Mouse (Mus musculus) ES-E14 (cell line): Measurements from ENCODE around the gene Tas2r134. TPM values are rescaled to one million over a fixed set of nuclear protein-coding genes. Genes with fewer than 3 reads are reported as not detected.

Experiments
- DNase-seq: peaks from one replicate; pipeline ENCODE4 v3.0.0-alpha.2; 2013; ENCODE audit warnings: low read depth, low spot score
- H3K27ac ChIP-seq: 2 replicates; pipeline ENCODE4 v1.5.1; 2012; ENCODE audit warnings: low read depth, mild to moderate bottlenecking, low read length, moderate library complexity, mixed read lengths; ENCODE audit not compliant: poor library complexity, insufficient read depth, severe bottlenecking
- H3K36me3 ChIP-seq: 2 replicates; pipeline ENCODE4 v1.6.1; 2012; ENCODE audit warnings: mild to moderate bottlenecking, low read length, moderate library complexity, mixed read lengths; ENCODE audit not compliant: control insufficient read depth, poor library complexity, insufficient read depth, severe bottlenecking
- H3K4me1 ChIP-seq, 2 experiments: fragments of 150-350 bp in 1 of 2; sonication (generic) in 1 of 2; 2 replicates each; pipeline ENCODE4 v1.6.1; 2012; ENCODE audit warnings: low read length in 2 of 2, mild to moderate bottlenecking in 1 of 2, mixed read lengths in 1 of 2; ENCODE audit not compliant: control insufficient read depth in 2 of 2, insufficient read depth in 2 of 2, poor library complexity in 1 of 2
- H3K4me3 ChIP-seq, 2 experiments: fragments of 150-350 bp in 1 of 2; sonication (generic) in 1 of 2; 2 replicates each; pipeline ENCODE4 v1.5.1; 2012; ENCODE audit warnings: low read length in 2 of 2, low read depth in 1 of 2, mild to moderate bottlenecking in 1 of 2, mixed read lengths in 1 of 2; ENCODE audit not compliant: insufficient read depth in 1 of 2, poor library complexity in 1 of 2, severe bottlenecking in 1 of 2
- H3K9ac ChIP-seq: 2 replicates; pipeline ENCODE4 v1.6.1; 2012; ENCODE audit warnings: low read depth, mild to moderate bottlenecking, low read length, mixed read lengths; ENCODE audit not compliant: poor library complexity, insufficient read depth, severe bottlenecking
- H3K9me3 ChIP-seq: fragments of 150-350 bp; sonication (generic); 2 replicates; pipeline ENCODE4 v1.6.1; 2012; ENCODE audit warnings: low read depth, mild to moderate bottlenecking, low read length; ENCODE audit not compliant: control insufficient read depth, insufficient read depth
- CHD2 ChIP-seq: IDR thresholded peaks from 2 replicates; pipeline ENCODE4 v1.6.1; 2014; ENCODE audit warnings: mild to moderate bottlenecking, low read depth, low read length, inconsistent platforms
- HCFC1 ChIP-seq: IDR thresholded peaks from 2 replicates; pipeline ENCODE4 v1.6.1; 2012; ENCODE audit warnings: low read length, inconsistent platforms, borderline replicate concordance; ENCODE audit not compliant: insufficient read depth
- MAFK ChIP-seq: IDR thresholded peaks from 2 replicates; pipeline ENCODE4 v1.6.1; 2014; ENCODE audit warnings: mild to moderate bottlenecking, low read depth, low read length, inconsistent platforms; ENCODE audit not compliant: insufficient read depth
- ZC3H11A ChIP-seq: IDR thresholded peaks from 2 replicates; pipeline ENCODE4 v1.6.1; 2012; ENCODE audit warnings: low read depth, mild to moderate bottlenecking, inconsistent platforms, low read length, borderline replicate concordance
- ZNF384 ChIP-seq: IDR thresholded peaks from 2 replicates; pipeline ENCODE4 v1.6.1; 2012; ENCODE audit warnings: low read depth, low read length, inconsistent platforms
- in situ Hi-C, 2 experiments: fragments of 600-800 bp; cut with MboI; formaldehyde crosslinking; loops; one replicate each; pipeline ENCODE4 v1.15.1; 2025; ENCODE audit warnings: low sequenced_read_pairs in 2 of 2, inconsistent platforms in 1 of 2; ENCODE audit not compliant: unreplicated experiment in 2 of 2
- total RNA-seq: library from RNA; depleted of rRNA; stranded (reverse); fragments of 300-350 nt; gene quantifications from 2 replicates; pipeline ENCODE4 v1.2.3, GENCODE M21; 2012; rRNA removed

The Tas2r134 gene
- not detected in 2 replicates for total RNA-seq

DNA sequence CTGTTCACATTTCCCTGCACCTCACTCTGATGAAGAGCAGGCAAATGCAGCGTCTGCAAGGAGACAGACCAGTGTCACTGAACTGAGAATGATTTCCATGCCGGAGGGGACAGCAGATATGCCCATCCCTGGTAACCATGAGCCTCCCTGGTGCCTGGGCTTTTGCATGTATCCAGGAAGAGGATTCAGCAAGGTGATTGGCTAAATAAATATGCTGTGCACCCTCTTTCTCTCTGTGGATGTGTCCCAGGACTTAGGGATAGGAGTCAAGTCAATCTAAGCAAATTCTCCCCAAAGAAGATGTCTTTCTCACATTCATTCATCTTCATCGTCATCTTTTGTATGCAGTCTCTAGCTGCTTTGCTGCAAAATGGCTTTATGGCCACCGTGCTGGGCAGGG lies at the start of gene Tas2r134:
Tas2r134 (plus strand) TSS at position 301 of the 400 bp plus-strand sequence.
- in situ Hi-C loops: no loop called here
- Histone ChIP-seq H3K9ac (no peak within 1 kb of the TSS), H3K27ac (no peak within 1 kb of the TSS), H3K36me3 (no peaks in the 10 kb centered on the region), H3K9me3 (no peaks in the 10 kb centered on the region), H3K4me1 (no peaks in the 10 kb centered on the region), H3K4me3 (no peak within 1 kb of the TSS)
- DNase-seq: no peak
- no peak for TF ChIP-seq ZNF384

DNA sequence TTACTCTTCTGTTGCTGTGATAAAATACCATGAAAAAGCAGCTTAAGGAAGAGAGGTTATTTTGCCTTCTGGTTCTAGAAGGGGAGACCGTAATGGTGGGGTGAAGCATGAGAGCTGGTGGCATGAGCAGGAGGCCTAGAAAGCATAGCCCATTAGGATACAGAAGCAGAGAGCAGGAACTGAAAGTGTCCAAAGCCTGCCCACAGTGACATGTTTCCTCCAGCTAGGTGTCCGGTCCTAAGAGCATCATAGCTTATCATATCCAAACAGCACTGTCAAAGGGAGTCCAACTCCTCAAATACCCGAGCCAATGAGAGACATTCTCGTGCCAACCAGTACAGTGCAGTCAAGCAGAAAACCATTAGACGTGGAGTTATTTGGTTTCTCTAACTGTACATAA lies 47.5 kb upstream of the Tas2r134 start:
- TF ChIP-seq CHD2: no peak
- no peak for TF ChIP-seq ZNF384
- no peak for TF ChIP-seq MAFK
- no peak for DNase-seq
- in situ Hi-C loops: no loop called here

DNA sequence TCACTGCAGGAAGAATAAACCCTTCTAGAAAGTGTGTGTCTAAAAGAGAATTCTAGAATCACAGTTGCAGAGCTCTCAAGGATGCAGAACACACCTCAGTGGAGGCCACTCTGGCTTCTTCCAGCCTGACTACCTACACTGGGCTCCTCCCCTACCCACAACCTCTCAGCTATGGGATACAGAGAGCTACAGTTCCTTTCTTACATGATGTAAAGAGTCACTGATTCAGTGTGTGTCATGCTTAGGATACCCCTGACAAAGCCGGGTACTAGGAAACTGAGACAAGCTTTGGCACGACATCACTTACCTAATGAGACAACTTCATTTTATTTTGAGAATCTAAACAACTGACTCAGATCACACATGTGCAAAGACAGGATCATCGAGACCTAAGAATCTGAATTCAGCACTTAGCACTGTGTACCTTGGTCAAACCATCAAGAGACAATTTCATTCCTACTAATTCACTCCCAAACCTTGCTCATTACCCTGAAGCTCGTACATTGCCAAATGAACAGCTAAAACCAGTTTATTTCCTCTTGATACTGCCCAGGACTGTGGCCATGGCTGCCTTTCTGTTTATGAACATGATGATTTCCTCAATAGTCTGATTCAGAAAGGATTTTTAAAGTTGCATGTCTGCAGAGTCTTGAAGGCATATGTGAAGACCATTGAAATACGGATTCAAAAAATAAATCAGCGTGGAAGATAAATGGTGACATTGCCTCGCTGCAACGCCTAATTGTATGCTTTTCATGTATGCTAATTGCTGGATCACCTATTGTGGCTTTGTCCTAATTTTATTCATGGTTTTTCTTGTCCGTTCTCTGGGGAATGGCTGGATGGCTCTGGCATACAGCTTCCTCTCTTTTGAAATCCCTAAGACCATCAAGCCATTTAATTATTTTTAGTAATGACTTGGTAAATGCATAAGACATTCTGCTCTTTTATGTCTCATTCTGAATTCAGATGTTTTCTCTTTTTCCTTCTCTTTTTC lies 43.0 kb upstream of the Tas2r134 start:
- H3K9me3 ChIP-seq: no peaks in the 10 kb centered on the region
- no peak for DNase-seq
- H3K36me3 ChIP-seq: no peaks in the 10 kb centered on the region
- no peak overlapping the region for H3K4me3 ChIP-seq
- TF ChIP-seq ZNF384 (no peak), HCFC1 (no peak), MAFK (no peak), CHD2 (no peak), ZC3H11A (no peak)
- H3K27ac ChIP-seq: no peak overlapping the region
- no peak overlapping the region for H3K9ac ChIP-seq
- no peaks in the 10 kb centered on the region for H3K4me1 ChIP-seq
- in situ Hi-C loops: no loop called here

More for the DNA sequence above, 47.5 kb upstream of the Tas2r134 start:
- Histone ChIP-seq H3K4me3 (no peak overlapping the region), H3K9ac (no peak overlapping the region), H3K4me1 (no peaks in the 10 kb centered on the region), H3K27ac (no peak overlapping the region), H3K36me3 (no peaks in the 10 kb centered on the region), H3K9me3 (no peaks in the 10 kb centered on the region)

DNA sequence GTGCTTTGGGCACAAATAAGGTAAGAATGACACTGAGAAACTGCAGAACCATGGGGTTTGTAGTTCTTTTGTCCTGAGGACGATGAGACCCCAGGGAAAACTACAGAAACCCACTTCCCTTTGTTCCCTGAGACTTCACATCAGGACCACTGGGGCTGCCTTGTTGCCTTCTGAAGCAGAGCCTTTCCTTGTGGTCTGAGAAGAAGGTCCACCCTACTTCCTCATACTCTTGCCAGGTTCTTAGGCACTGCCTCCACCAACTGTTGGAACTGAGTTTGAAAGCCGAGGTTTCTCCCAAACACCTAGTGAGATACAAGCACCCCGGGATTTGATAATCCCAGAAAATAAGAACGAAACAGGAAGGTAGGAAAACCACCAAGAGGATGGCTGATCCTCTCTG lies 39.0 kb upstream of the Tas2r134 start:
- no peak for DNase-seq
- in situ Hi-C loops: no loop called here
- H3K27ac ChIP-seq: no peak overlapping the region
- H3K9ac ChIP-seq: no peak overlapping the region
- no peak for TF ChIP-seq ZNF384
- no peak for TF ChIP-seq HCFC1
- no peak for TF ChIP-seq MAFK
- TF ChIP-seq ZC3H11A: no peak
- TF ChIP-seq CHD2: no peak
- H3K36me3 ChIP-seq: no peaks in the 10 kb centered on the region
- no peaks in the 10 kb centered on the region for H3K9me3 ChIP-seq
- H3K4me1 ChIP-seq: no peaks in the 10 kb centered on the region
- H3K4me3 ChIP-seq: no peak overlapping the region

DNA sequence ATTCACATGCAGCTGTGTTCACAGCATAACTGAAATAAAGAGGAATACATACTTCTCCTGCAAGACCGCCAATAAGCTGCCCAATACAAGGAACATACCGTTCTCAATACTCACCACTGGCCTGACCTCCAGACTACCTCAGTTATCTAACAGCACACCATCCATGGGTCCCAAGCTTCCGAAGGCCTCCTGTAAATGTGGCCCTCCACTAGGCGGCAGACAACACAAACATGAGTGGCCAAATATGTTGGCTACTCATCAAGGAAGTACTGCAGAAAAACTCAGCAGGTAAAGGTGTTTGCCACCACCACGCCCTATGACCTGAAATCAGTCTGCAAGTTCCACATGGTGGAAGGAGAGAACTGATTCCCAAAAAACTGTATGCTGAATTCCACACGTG lies 38.4 kb upstream of the Tas2r134 start:
- Histone ChIP-seq H3K27ac (no peak overlapping the region), H3K9ac (no peak overlapping the region), H3K4me3 (no peak overlapping the region), H3K36me3 (no peaks in the 10 kb centered on the region), H3K9me3 (no peaks in the 10 kb centered on the region), H3K4me1 (no peaks in the 10 kb centered on the region)
- DNase-seq: no peak
- no peak for TF ChIP-seq CHD2
- TF ChIP-seq ZC3H11A: no peak
- in situ Hi-C loops: no loop called here
